Comparison of ENCODE assay signal across 8 mouse cellular contexts in the genomic region with DNA sequence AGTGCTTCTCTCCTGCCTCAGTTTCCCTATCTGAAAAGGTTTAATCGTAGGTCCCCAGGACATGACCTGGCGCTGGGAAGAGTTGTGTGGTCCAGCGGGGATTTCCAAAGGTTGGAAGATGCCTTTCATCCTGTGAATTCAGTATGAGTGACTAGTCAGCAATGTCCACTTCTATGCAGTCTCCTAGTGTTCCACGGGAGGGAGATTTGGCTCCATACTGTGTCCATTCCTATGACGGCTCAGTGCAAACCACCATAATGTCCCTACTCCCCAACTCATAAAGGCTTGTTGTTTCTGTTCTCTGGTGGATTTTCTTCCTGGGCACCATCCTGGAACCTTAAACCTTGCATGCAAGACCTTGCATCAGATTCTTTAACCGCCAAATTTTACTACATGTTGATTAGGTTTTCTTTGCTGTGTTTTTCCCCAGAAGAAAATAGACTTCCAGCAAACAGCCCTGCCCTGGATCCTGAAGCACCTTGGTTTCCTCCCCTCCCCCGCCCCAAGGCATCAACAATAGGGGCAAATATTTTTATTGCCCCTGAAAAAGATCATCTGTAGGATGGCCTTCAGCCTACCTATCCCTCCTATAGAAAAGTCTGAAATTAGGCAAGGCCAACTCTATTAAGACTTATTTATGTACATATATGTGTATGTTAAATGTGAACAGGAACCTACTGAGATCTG. TPM values are rescaled to one million over a fixed set of nuclear protein-coding genes. Genes with fewer than 3 reads are reported as not detected.
DNase-seq lines count a peak whose midpoint lies in the region; ATAC-seq lines count a peak whose summit lies in the region.

No protein-coding gene starts in this region.

- H3K27me3 ChIP-seq in intestine, embryonic 16.5 days (replicated peaks; ENCODE audit: control insufficient read depth, insufficient read depth, low read length) = no peaks in the 10 kb centered on the region
- H3K27me3 ChIP-seq in neural tube, embryonic 14.5 days (ENCODE audit: control insufficient read depth, insufficient read depth, low read length) = no peaks in the 10 kb centered on the region

- H3K4me2 ChIP-seq in intestine, embryonic 16.5 days (ENCODE audit: low read depth, low read length) = peak overlapping the region; percentile 67
- peak overlapping the region; percentile 73 for H3K4me2 ChIP-seq in neural tube, embryonic 14.5 days (ENCODE audit: low read depth, low read length)

- H3K4me3 ChIP-seq in intestine, embryonic 16.5 days (ENCODE audit: low read length) = peak overlapping the region; percentile 98
- peak overlapping the region; percentile 97 for H3K4me3 ChIP-seq in neural tube, embryonic 14.5 days (ENCODE audit: low read depth, low read length)

- H3K36me3 ChIP-seq in intestine, embryonic 16.5 days (ENCODE audit: control insufficient read depth, insufficient read depth, low read length) = no peaks in the 10 kb centered on the region; the same call in 1 of the 2 replicates
- H3K36me3 ChIP-seq in neural tube, embryonic 14.5 days (ENCODE audit: control insufficient read depth, insufficient read depth, low read length) = no peaks in the 10 kb centered on the region

- no peaks in the 10 kb centered on the region for H3K9me3 ChIP-seq in intestine, embryonic 16.5 days (ENCODE audit: control insufficient read depth, low read length)
- no peaks in the 10 kb centered on the region for H3K9me3 ChIP-seq in neural tube, embryonic 14.5 days (ENCODE audit: control insufficient read depth, low read length)

- ATAC-seq in intestine, embryonic 16.5 days = peak; percentile 26
- peak; percentile 32 for ATAC-seq in neural tube, embryonic 14.5 days (ENCODE audit: low read depth)

- intact Hi-C loops in left cerebral cortex, postnatal 36 days (cut with DNase I) = loop anchor here (5.0 to 10.0 kb wide), 2 partner anchors 88 to 166 kb away; a partner anchor contains a TSS

- H3K27ac ChIP-seq in intestine, embryonic 16.5 days (ENCODE audit: low read length) = peak overlapping the region; percentile 68
- peak overlapping the region; percentile 91 for H3K27ac ChIP-seq in neural tube, embryonic 14.5 days (ENCODE audit: low read depth, low read length)

- WGBS in intestine, embryonic 16.5 days = 27% methylated on average over 7 of the region's 7 CpGs
- WGBS in neural tube, embryonic 14.5 days = 32% methylated on average over 7 of the region's 7 CpGs

- peak; percentile 46 for DNase-seq in adrenal gland, postnatal 14 days
- no peak for DNase-seq in adrenal gland, postnatal 4 days (ENCODE audit: low spot score in 2 of 2)
- peak; percentile 35 for DNase-seq in retina, embryonic 14.5 days (ENCODE audit: low spot score)
- no peak for DNase-seq in retina, postnatal 1 day
- no peak for DNase-seq in left cerebral cortex, postnatal 36 days (ENCODE audit: low spot score in 2 of 2)
- DNase-seq in gastrocnemius, postnatal 10 days = no peak

- peak overlapping the region; percentile 71 for H3K9ac ChIP-seq in intestine, embryonic 16.5 days (ENCODE audit: low read depth, low read length)
- peak overlapping the region; percentile 87 for H3K9ac ChIP-seq in neural tube, embryonic 14.5 days (replicated peaks; ENCODE audit: low read depth, low read length)

- peaks cover 12% of the 10 kb centered on the region for H3K4me1 ChIP-seq in intestine, embryonic 16.5 days (ENCODE audit: control insufficient read depth, insufficient read depth, low read length)
- H3K4me1 ChIP-seq in neural tube, embryonic 14.5 days (ENCODE audit: control insufficient read depth, insufficient read depth, low read length) = peaks cover 12% of the 10 kb centered on the region; the same call in 1 of the 2 replicates

RNA-seq across cellular contexts. Expression of a gene that starts 22.1 kb away (rescaled TPM):
- 101 and 103 TPM in 2 replicates for total RNA-seq in adrenal gland, postnatal 14 days (2021)
- total RNA-seq in adrenal gland, postnatal 4 days (2021) = 100 to 1,000 TPM; 164 to 171 TPM
- 164 and 171 TPM in 2 replicates for polyA plus RNA-seq in intestine, embryonic 16.5 days (2015; fragmentation: Nextera tagmentation; extraction: Ambion mirVana)
- 357 and 382 TPM in 2 replicates for polyA plus RNA-seq in neural tube, embryonic 14.5 days (2014; fragmentation: Nextera tagmentation; extraction: Ambion mirVana)
- total RNA-seq in left cerebral cortex, postnatal 36 days (2021) = 100 to 1,000 TPM; 370 to 405 TPM
- 100 to 1,000 TPM in 1 of 2 experiments, 10 to 100 TPM in 1; 98.8 to 104 TPM for total RNA-seq in gastrocnemius, postnatal 10 days (2021)

RNA-seq across cellular contexts. Expression of a gene that starts 49.1 kb away (rescaled TPM):
- 9.9 and 12.2 TPM in 2 replicates for total RNA-seq in adrenal gland, postnatal 14 days (2021)
- 10 to 100 TPM; 22.5 to 25.4 TPM for total RNA-seq in adrenal gland, postnatal 4 days (2021)
- polyA plus RNA-seq in intestine, embryonic 16.5 days (2015; fragmentation: Nextera tagmentation; extraction: Ambion mirVana) = 44.7 and 53.0 TPM in 2 replicates
- polyA plus RNA-seq in neural tube, embryonic 14.5 days (2014; fragmentation: Nextera tagmentation; extraction: Ambion mirVana) = 70.2 and 82.7 TPM in 2 replicates
- total RNA-seq in left cerebral cortex, postnatal 36 days (2021) = 10 to 100 TPM; 28.3 to 33.2 TPM
- total RNA-seq in gastrocnemius, postnatal 10 days (2021) = 1 to 10 TPM; 5.6 to 6.4 TPM

Comparison
In these comparisons a context has a peak if more than half of its experiments do, and no peak if none do; other contexts are left out.
1. DNase-seq: peak in adrenal gland, postnatal 14 days (single experiment) and retina, embryonic 14.5 days (single experiment); none in adrenal gland, postnatal 4 days (0 of 2), retina, postnatal 1 day (single experiment), left cerebral cortex, postnatal 36 days (0 of 2) and gastrocnemius, postnatal 10 days (single experiment).